Mouse (Mus musculus) E14TG2a.4 (cell line): ENCODE results near the gene Macrod2.

ENCODE experiments used
- CTCF ChIP-seq: conservative IDR thresholded peaks from 2 replicates; pipeline ENCODE4 v1.5.1; 2014; ENCODE audit warnings: low read length
- POU5F1 ChIP-seq: IDR thresholded peaks from 2 replicates; pipeline ENCODE4 v1.6.1; 2014; ENCODE audit warnings: low read length, borderline replicate concordance

DNA sequence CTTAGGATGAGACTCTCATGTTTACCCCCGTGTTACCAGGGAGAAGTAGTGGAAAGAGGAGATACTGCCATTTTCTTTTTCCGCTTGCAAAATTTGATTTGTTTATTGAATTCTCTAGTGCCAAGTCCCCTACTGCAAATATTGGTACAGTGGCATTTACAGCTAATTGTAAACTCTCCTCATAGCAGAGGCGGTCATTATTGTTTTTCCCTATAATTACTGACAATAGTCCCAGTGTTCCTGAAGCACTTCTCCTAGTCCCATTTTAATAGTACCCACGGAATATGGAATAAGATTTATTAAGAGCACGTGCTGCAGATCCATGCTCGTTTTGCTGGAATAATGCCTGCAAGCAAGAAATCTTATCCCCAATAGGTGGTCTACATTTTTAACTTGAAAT is 1518.8 kb downstream of the Macrod2 start:
- TF ChIP-seq CTCF (no peak), POU5F1 (no peak)
